Mouse (Mus musculus) lung, postnatal 0 days (tissue): ENCODE results near the gene Slc12a8. TPM values are rescaled to one million over a fixed set of nuclear protein-coding genes. Genes with fewer than 3 reads are reported as not detected.

Source experiments
- ATAC-seq: fragments of 200-750 bp; cut with Nextera tagmentation; 2 replicates; pipeline ENCODE4 v1.8.0; 2017; ENCODE audit warnings: moderate library complexity
- DNase-seq: peaks from one replicate; pipeline ENCODE4 v3.0.0-alpha.2; 2016; ENCODE audit warnings: low spot score
- H3K27ac ChIP-seq: fragments of 300-500 bp; sonication (generic); 2 replicates; pipeline ENCODE4 v1.5.1; 2014; ENCODE audit warnings: antibody characterized with exemption, mild to moderate bottlenecking, low read length, mixed read lengths
- H3K27me3 ChIP-seq: fragments of 300-500 bp; sonication (generic); replicated peaks from 2 replicates; pipeline ENCODE4 v1.6.1; 2014; ENCODE audit warnings: low read length, mixed read lengths; ENCODE audit not compliant: insufficient read depth
- H3K36me3 ChIP-seq: fragments of 300-500 bp; sonication (generic); 2 replicates; pipeline ENCODE4 v1.6.1; 2014; ENCODE audit warnings: low read length, mixed read lengths; ENCODE audit not compliant: insufficient read depth
- H3K4me1 ChIP-seq: fragments of 300-500 bp; sonication (generic); 2 replicates; pipeline ENCODE4 v1.6.1; 2014; ENCODE audit warnings: antibody characterized with exemption, low read depth, low read length, mixed read lengths; ENCODE audit not compliant: insufficient read depth
- H3K4me2 ChIP-seq: fragments of 300-500 bp; sonication (generic); replicated peaks from 2 replicates; pipeline ENCODE4 v1.6.1; 2014; ENCODE audit warnings: low read depth, mild to moderate bottlenecking, low read length, moderate library complexity, mixed read lengths
- H3K4me3 ChIP-seq: fragments of 300-500 bp; sonication (generic); 2 replicates; pipeline ENCODE4 v1.5.1; 2014; ENCODE audit warnings: low read depth, low read length
- H3K9ac ChIP-seq: fragments of 300-500 bp; sonication (generic); replicated peaks from 2 replicates; pipeline ENCODE4 v1.6.1; 2014; ENCODE audit warnings: low read depth, mild to moderate bottlenecking
- H3K9me3 ChIP-seq: fragments of 300-500 bp; sonication (generic); 2 replicates; pipeline ENCODE4 v1.6.1; 2016; ENCODE audit warnings: low read length, mixed read lengths
- CTCF ChIP-seq: IDR thresholded peaks from 2 replicates; pipeline ENCODE4 v1.5.1; 2016; ENCODE audit warnings: antibody characterized with exemption, mild to moderate bottlenecking
- EP300 ChIP-seq: IDR thresholded peaks from 2 replicates; pipeline ENCODE4 v1.6.1; 2016; ENCODE audit warnings: antibody characterized with exemption, mild to moderate bottlenecking, control low read depth
- WGBS: fragments of 180-500 bp; shearing (Covaris S2); extraction: QIAGEN DNeasy Blood & Tissue Kit; methylation state at CpG from one replicate; pipeline ENCODE4 v1.1.7; 2014; 5-methylcytosine and 5-hydroxymethylcytosine counted together
- polyA plus RNA-seq: library from polyadenylated mRNA; unstranded; fragments of >200 nt; fragmentation: Nextera tagmentation; extraction: Ambion mirVana; gene quantifications from 2 replicates; pipeline ENCODE4 v1.2.1, GENCODE M21; 2015

Slc12a8 gene
- polyA plus RNA-seq, 1 experiment from 2014 or later, result 0.79 TPM

- Histone ChIP-seq H3K27ac (no peak overlapping the region), H3K4me2 (no peak overlapping the region), H3K4me3 (no peak overlapping the region), H3K36me3 (no peaks in the 10 kb centered on the region), H3K9ac (no peak overlapping the region), H3K4me1 (peaks cover 13% of the 10 kb centered on the region), H3K27me3 (no peaks in the 10 kb centered on the region), H3K9me3 (no peaks in the 10 kb centered on the region)
- WGBS, result 81% methylated on average over 12 of the region's 12 CpGs
- no peak for DNase-seq
- ATAC-seq, result no peak
- TF ChIP-seq CTCF (no peak), EP300 (no peak)
Observed at GRCm38 (mm10) chr16:33558121-33558520, 41.0 kb downstream of the Slc12a8 start.

- Histone ChIP-seq H3K27me3 (no peaks in the 10 kb centered on the region), H3K36me3 (no peaks in the 10 kb centered on the region), H3K4me3 (no peak overlapping the region), H3K9ac (no peak overlapping the region), H3K27ac (peak overlapping the region; percentile 68), H3K9me3 (no peaks in the 10 kb centered on the region), H3K4me2 (0 out of 2 replicates have a peak overlapping the region, but pooled peaks have one; percentile 19), H3K4me1 (peaks cover 15% of the 10 kb centered on the region)
- ATAC-seq (peak; percentile 97), DNase-seq (peak; percentile 96)
- 2% methylated on average over 6 of the region's 6 CpGs for WGBS
- TF ChIP-seq EP300 (no peak), CTCF (peak; percentile 98)
Observed at GRCm38 (mm10) chr16:33560281-33560680, 43.2 kb downstream of the Slc12a8 start.

- no peaks in the 10 kb centered on the region for H3K9me3 ChIP-seq
- peaks cover 15% of the 10 kb centered on the region for H3K4me1 ChIP-seq
- H3K9ac ChIP-seq, result no peak overlapping the region
- no peak for DNase-seq
- H3K36me3 ChIP-seq, result no peaks in the 10 kb centered on the region
- no peak for TF ChIP-seq EP300
- no peak for TF ChIP-seq CTCF
- H3K4me3 ChIP-seq, result no peak overlapping the region
- no peak for ATAC-seq
- no peak overlapping the region for H3K4me2 ChIP-seq
- WGBS, result 84% methylated on average over 12 of the region's 12 CpGs
- no peak overlapping the region for H3K27ac ChIP-seq
- no peaks in the 10 kb centered on the region for H3K27me3 ChIP-seq
Observed at GRCm38 (mm10) chr16:33561308-33562009, 44.3 kb downstream of the Slc12a8 start.

- DNase-seq (peak; percentile 65), ATAC-seq (peak; percentile 37)
- H3K9me3 ChIP-seq, result no peaks in the 10 kb centered on the region
- TF ChIP-seq CTCF (no peak), EP300 (peak; percentile 58)
- no peaks in the 10 kb centered on the region for H3K36me3 ChIP-seq
- 43% methylated on average over 12 of the region's 12 CpGs for WGBS
- H3K9ac ChIP-seq, result no peak overlapping the region
- H3K4me2 ChIP-seq, result no peak overlapping the region
- peak overlapping the region; percentile 72 for H3K27ac ChIP-seq
- H3K4me1 ChIP-seq, result peaks cover 15% of the 10 kb centered on the region
- H3K4me3 ChIP-seq, result no peak overlapping the region
- H3K27me3 ChIP-seq, result no peaks in the 10 kb centered on the region
Observed at GRCm38 (mm10) chr16:33562874-33563537, 45.9 kb downstream of the Slc12a8 start.

GRCm38 (mm10) chr16:33563538-33564013 is 46.4 kb downstream of the Slc12a8 start:
- Histone ChIP-seq H3K36me3 (no peaks in the 10 kb centered on the region), H3K4me3 (no peak overlapping the region), H3K4me2 (no peak overlapping the region), H3K27ac (peak overlapping the region; percentile 72), H3K27me3 (no peaks in the 10 kb centered on the region), H3K9ac (no peak overlapping the region), H3K4me1 (peaks cover 15% of the 10 kb centered on the region), H3K9me3 (no peaks in the 10 kb centered on the region)
- DNase-seq, result peak; percentile 68
- 32% methylated on average over 5 of the region's 5 CpGs for WGBS
- no peak for TF ChIP-seq CTCF
- TF ChIP-seq EP300, result peak; percentile 37; the same call in 1 of the 2 replicates
- peak; percentile 29 for ATAC-seq

GRCm38 (mm10) chr16:33566467-33566866 is 49.3 kb downstream of the Slc12a8 start:
- Histone ChIP-seq H3K36me3 (no peaks in the 10 kb centered on the region), H3K4me3 (no peak overlapping the region), H3K9me3 (no peaks in the 10 kb centered on the region), H3K9ac (no peak overlapping the region), H3K4me1 (peaks cover 8% of the 10 kb centered on the region), H3K4me2 (no peak overlapping the region), H3K27me3 (no peaks in the 10 kb centered on the region), H3K27ac (no peak overlapping the region)
- 78% methylated on average over 10 of the region's 10 CpGs for WGBS
- no peak for DNase-seq
- ATAC-seq, result no peak
- no peak for TF ChIP-seq EP300
- no peak for TF ChIP-seq CTCF
